Mouse (Mus musculus): ENCODE results near the gene Irf2.

- TF ChIP-seq CTCF (IDR thresholded peaks at IDR 0.05; ENCODE audit: borderline replicate concordance, extremely low read depth, insufficient read depth, insufficient read length): no peak
- TF ChIP-seq POLR2A (IDR thresholded peaks at IDR 0.05; ENCODE audit: borderline replicate concordance, extremely low read depth, insufficient read depth, insufficient read length, poor library complexity, severe bottlenecking): no peak
Measured at GRCm38 (mm10) chr8:46792653-46793052, 53.1 kb downstream of the Irf2 start.

All from brain, embryonic 14.5 days (tissue).